Mouse (Mus musculus): ENCODE results near the gene Matn1. TPM values are rescaled to one million over a fixed set of nuclear protein-coding genes. Genes with fewer than 3 reads are reported as not detected.
A peak's percentile ranks its signal among the peaks of the same experiment; 100 is the strongest.

Matn1 gene
- not detected in 2 replicates for total RNA-seq (2017)

- ATAC-seq (ENCODE audit: extremely low read depth, insufficient number of reproducible peaks, low FRiP score, poor library complexity, severe bottlenecking): no peak
These were observed at the start of gene Matn1 for GRCm38 (mm10) chr4:130944112-130944511. Gene Matn1, plus strand, starts transcription at chr4:130944385.

- ATAC-seq (ENCODE audit: extremely low read depth, insufficient number of reproducible peaks, low FRiP score, poor library complexity, severe bottlenecking): no peak
These were observed 48.5 kb upstream of the Matn1 start for GRCm38 (mm10) chr4:130895701-130896100.

GRCm38 (mm10) chr4:130896372-130896771 lies 47.8 kb upstream of the Matn1 start:
- ATAC-seq (ENCODE audit: extremely low read depth, insufficient number of reproducible peaks, low FRiP score, poor library complexity, severe bottlenecking): peak; percentile 72

- peak; percentile 44 for ATAC-seq (ENCODE audit: extremely low read depth, insufficient number of reproducible peaks, low FRiP score, poor library complexity, severe bottlenecking)
These were observed 44.8 kb upstream of the Matn1 start for GRCm38 (mm10) chr4:130899383-130899781.

- peak; percentile 27 for ATAC-seq (ENCODE audit: extremely low read depth, insufficient number of reproducible peaks, low FRiP score, poor library complexity, severe bottlenecking)
These were observed 44.3 kb upstream of the Matn1 start for GRCm38 (mm10) chr4:130899782-130900427.

- ATAC-seq (ENCODE audit: extremely low read depth, insufficient number of reproducible peaks, low FRiP score, poor library complexity, severe bottlenecking): no peak
These were observed 43.4 kb upstream of the Matn1 start for GRCm38 (mm10) chr4:130900746-130901145.

GRCm38 (mm10) chr4:130902289-130902781 lies 41.9 kb upstream of the Matn1 start:
- ATAC-seq (ENCODE audit: extremely low read depth, insufficient number of reproducible peaks, low FRiP score, poor library complexity, severe bottlenecking): peak; percentile 40; the same call in 1 of the 2 replicates

GRCm38 (mm10) chr4:130905025-130905424 lies 39.2 kb upstream of the Matn1 start:
- no peak for ATAC-seq (ENCODE audit: extremely low read depth, insufficient number of reproducible peaks, low FRiP score, poor library complexity, severe bottlenecking)

GRCm38 (mm10) chr4:130905882-130906281 lies 38.3 kb upstream of the Matn1 start:
- ATAC-seq (ENCODE audit: extremely low read depth, insufficient number of reproducible peaks, low FRiP score, poor library complexity, severe bottlenecking): no peak

GRCm38 (mm10) chr4:130906296-130906695 lies 37.9 kb upstream of the Matn1 start:
- no peak for ATAC-seq (ENCODE audit: extremely low read depth, insufficient number of reproducible peaks, low FRiP score, poor library complexity, severe bottlenecking)

- ATAC-seq (ENCODE audit: extremely low read depth, insufficient number of reproducible peaks, low FRiP score, poor library complexity, severe bottlenecking): no peak
These were observed 36.8 kb upstream of the Matn1 start for GRCm38 (mm10) chr4:130907200-130908069.

GRCm38 (mm10) chr4:130908133-130908532 lies 36.1 kb upstream of the Matn1 start:
- no peak for ATAC-seq (ENCODE audit: extremely low read depth, insufficient number of reproducible peaks, low FRiP score, poor library complexity, severe bottlenecking)

- no peak for ATAC-seq (ENCODE audit: extremely low read depth, insufficient number of reproducible peaks, low FRiP score, poor library complexity, severe bottlenecking)
These were observed 34.9 kb upstream of the Matn1 start for GRCm38 (mm10) chr4:130909167-130909874.

- peak; percentile 21; the same call in 1 of the 2 replicates for ATAC-seq (ENCODE audit: extremely low read depth, insufficient number of reproducible peaks, low FRiP score, poor library complexity, severe bottlenecking)
These were observed 33.5 kb upstream of the Matn1 start for GRCm38 (mm10) chr4:130910666-130911065.

- ATAC-seq (ENCODE audit: extremely low read depth, insufficient number of reproducible peaks, low FRiP score, poor library complexity, severe bottlenecking): no peak
These were observed 31.6 kb upstream of the Matn1 start for GRCm38 (mm10) chr4:130912626-130913025.

- peak; percentile 69 for ATAC-seq (ENCODE audit: extremely low read depth, insufficient number of reproducible peaks, low FRiP score, poor library complexity, severe bottlenecking)
These were observed 31.1 kb upstream of the Matn1 start, which contains the start of gene Laptm5 for GRCm38 (mm10) chr4:130913077-130913476. Gene Laptm5, plus strand, starts transcription at chr4:130913125.

- ATAC-seq (ENCODE audit: extremely low read depth, insufficient number of reproducible peaks, low FRiP score, poor library complexity, severe bottlenecking): no peak
These were observed 30.7 kb upstream of the Matn1 start for GRCm38 (mm10) chr4:130913511-130913910.

- ATAC-seq (ENCODE audit: extremely low read depth, insufficient number of reproducible peaks, low FRiP score, poor library complexity, severe bottlenecking): peak; percentile 65
These were observed 30.2 kb upstream of the Matn1 start for GRCm38 (mm10) chr4:130914011-130914410.

- ATAC-seq (ENCODE audit: extremely low read depth, insufficient number of reproducible peaks, low FRiP score, poor library complexity, severe bottlenecking): no peak
These were observed 29.7 kb upstream of the Matn1 start for GRCm38 (mm10) chr4:130914527-130914926.
